Mouse (Mus musculus) embryonic facial prominence, embryonic 12.5 days (tissue): ENCODE results near the gene Rbm19. TPM values are rescaled to one million over a fixed set of nuclear protein-coding genes. Genes with fewer than 3 reads are reported as not detected.
A peak's percentile ranks its signal among the peaks of the same experiment; 100 is the strongest.

Experiments used
- ATAC-seq: fragments of 200-750 bp; cut with Nextera tagmentation; 2 replicates; pipeline ENCODE4 v1.8.0; 2017; ENCODE audit not compliant: insufficient number of reproducible peaks, insufficient read depth, low FRiP score, low TSS enrichment
- H3K27ac ChIP-seq: fragments of 300-500 bp; sonication (generic); 2 replicates; pipeline ENCODE4 v1.5.1; 2016; ENCODE audit warnings: mild to moderate bottlenecking
- H3K27me3 ChIP-seq: fragments of 300-500 bp; sonication (generic); 2 replicates; pipeline ENCODE4 v1.6.1; 2016; ENCODE audit warnings: mild to moderate bottlenecking, moderate library complexity
- H3K36me3 ChIP-seq: fragments of 300-500 bp; sonication (generic); 2 replicates; pipeline ENCODE4 v1.6.1; 2016; ENCODE audit warnings: mild to moderate bottlenecking
- H3K4me1 ChIP-seq: fragments of 300-500 bp; sonication (generic); 2 replicates; pipeline ENCODE4 v1.6.1; 2016
- H3K4me2 ChIP-seq: fragments of 300-500 bp; sonication (generic); replicated peaks from 2 replicates; pipeline ENCODE4 v1.6.1; 2016; ENCODE audit warnings: mild to moderate bottlenecking, moderate library complexity
- H3K4me3 ChIP-seq: fragments of 300-500 bp; sonication (generic); 2 replicates; pipeline ENCODE4 v1.5.1; 2016; ENCODE audit warnings: mild to moderate bottlenecking
- H3K9ac ChIP-seq: fragments of 300-500 bp; sonication (generic); 2 replicates; pipeline ENCODE4 v1.6.1; 2016; ENCODE audit warnings: mild to moderate bottlenecking, moderate library complexity
- H3K9me3 ChIP-seq: fragments of 300-500 bp; sonication (generic); 2 replicates; pipeline ENCODE4 v1.6.1; 2016; ENCODE audit warnings: mild to moderate bottlenecking, moderate library complexity
- WGBS: fragments of 180-500 bp; shearing (Covaris S2); methylation state at CpG from one replicate; pipeline ENCODE4 v1.1.7; 2016; 5-methylcytosine and 5-hydroxymethylcytosine counted together
- polyA plus RNA-seq: library from polyadenylated mRNA; unstranded; fragments of >200 nt; fragmentation: Nextera tagmentation; extraction: Ambion mirVana; gene quantifications from 2 replicates; pipeline ENCODE4 v1.2.1, GENCODE M21; 2016

Rbm19 gene
- polyA plus RNA-seq: 27.7 and 32.5 TPM in 2 replicates

GRCm38 (mm10) chr5:120116261-120117050 lies at the start of gene Rbm19:
Gene Rbm19 (plus strand): TSS chr5:120116465.
- under 1% methylated on average over 46 of the region's 46 CpGs for WGBS
- H3K27ac ChIP-seq: no peak within 1 kb of the TSS
- peaks cover 4% of the 10 kb centered on the region; the same call in 1 of the 2 replicates for H3K4me1 ChIP-seq
- peak within 1 kb of the TSS; percentile 56 for H3K4me2 ChIP-seq
- ATAC-seq: peak; percentile 52
- peaks cover 23% of the 10 kb centered on the region for H3K36me3 ChIP-seq
- H3K27me3 ChIP-seq: no peaks in the 10 kb centered on the region
- peak within 1 kb of the TSS; percentile 54 for H3K9ac ChIP-seq
- peak within 1 kb of the TSS; percentile 65 for H3K4me3 ChIP-seq
- no peaks in the 10 kb centered on the region for H3K9me3 ChIP-seq

GRCm38 (mm10) chr5:120067266-120067665 lies 49.0 kb upstream of the Rbm19 start:
- Histone ChIP-seq H3K27me3 (no peaks in the 10 kb centered on the region), H3K36me3 (no peaks in the 10 kb centered on the region), H3K27ac (no peak overlapping the region), H3K4me1 (no peaks in the 10 kb centered on the region), H3K4me3 (no peak overlapping the region), H3K4me2 (no peak overlapping the region), H3K9me3 (no peaks in the 10 kb centered on the region), H3K9ac (no peak overlapping the region)
- 58% methylated on average over 6 of the region's 6 CpGs for WGBS
- no peak for ATAC-seq

GRCm38 (mm10) chr5:120074101-120074500 lies 42.2 kb upstream of the Rbm19 start:
- Histone ChIP-seq H3K9ac (no peak overlapping the region), H3K27me3 (no peaks in the 10 kb centered on the region), H3K4me2 (no peak overlapping the region), H3K36me3 (no peaks in the 10 kb centered on the region), H3K4me1 (no peaks in the 10 kb centered on the region), H3K27ac (no peak overlapping the region), H3K9me3 (no peaks in the 10 kb centered on the region), H3K4me3 (no peak overlapping the region)
- WGBS: 77% methylated on average over 9 of the region's 9 CpGs
- ATAC-seq: no peak

GRCm38 (mm10) chr5:120080027-120080426 lies 36.2 kb upstream of the Rbm19 start:
- Histone ChIP-seq H3K4me2 (no peak overlapping the region), H3K9ac (no peak overlapping the region), H3K4me3 (no peak overlapping the region), H3K4me1 (no peaks in the 10 kb centered on the region), H3K27me3 (no peaks in the 10 kb centered on the region; the same call in 1 of the 2 replicates), H3K36me3 (no peaks in the 10 kb centered on the region), H3K27ac (no peak overlapping the region), H3K9me3 (no peaks in the 10 kb centered on the region)
- no peak for ATAC-seq
- WGBS: 65% methylated on average over 9 of the region's 9 CpGs

GRCm38 (mm10) chr5:120080468-120080867 lies 35.8 kb upstream of the Rbm19 start:
- WGBS: 92% methylated on average over 6 of the region's 6 CpGs
- no peak overlapping the region for H3K4me2 ChIP-seq
- H3K9me3 ChIP-seq: no peaks in the 10 kb centered on the region
- no peaks in the 10 kb centered on the region for H3K36me3 ChIP-seq
- no peak overlapping the region for H3K4me3 ChIP-seq
- H3K27me3 ChIP-seq: peaks cover 3% of the 10 kb centered on the region; the same call in 1 of the 2 replicates
- no peak for ATAC-seq
- no peak overlapping the region for H3K9ac ChIP-seq
- no peak overlapping the region for H3K27ac ChIP-seq
- no peaks in the 10 kb centered on the region for H3K4me1 ChIP-seq

- H3K4me1 ChIP-seq: no peaks in the 10 kb centered on the region
- no peak overlapping the region for H3K4me2 ChIP-seq
- H3K27ac ChIP-seq: no peak overlapping the region
- peaks cover 30% of the 10 kb centered on the region for H3K27me3 ChIP-seq
- no peak for ATAC-seq
- no peaks in the 10 kb centered on the region for H3K36me3 ChIP-seq
- H3K4me3 ChIP-seq: no peak overlapping the region
- WGBS: 2% methylated on average over 16 of the region's 16 CpGs
- no peaks in the 10 kb centered on the region for H3K9me3 ChIP-seq
- H3K9ac ChIP-seq: no peak overlapping the region
These were observed 27.7 kb upstream of the Rbm19 start for GRCm38 (mm10) chr5:120088561-120088960.

- ATAC-seq: no peak
- 57% methylated on average over 7 of the region's 7 CpGs for WGBS
- Histone ChIP-seq H3K4me1 (no peaks in the 10 kb centered on the region), H3K36me3 (no peaks in the 10 kb centered on the region), H3K4me3 (no peak overlapping the region), H3K9ac (no peak overlapping the region), H3K4me2 (no peak overlapping the region), H3K27me3 (peaks cover 14% of the 10 kb centered on the region), H3K27ac (no peak overlapping the region), H3K9me3 (no peaks in the 10 kb centered on the region)
These were observed 21.7 kb upstream of the Rbm19 start for GRCm38 (mm10) chr5:120094602-120095001.

GRCm38 (mm10) chr5:120097042-120097441 lies 19.2 kb upstream of the Rbm19 start:
- H3K4me1 ChIP-seq: no peaks in the 10 kb centered on the region
- no peaks in the 10 kb centered on the region for H3K36me3 ChIP-seq
- WGBS: 44% methylated on average over 9 of the region's 9 CpGs
- no peak overlapping the region for H3K27ac ChIP-seq
- no peak overlapping the region for H3K4me2 ChIP-seq
- H3K9me3 ChIP-seq: no peaks in the 10 kb centered on the region
- H3K9ac ChIP-seq: no peak overlapping the region
- peaks cover 2% of the 10 kb centered on the region; the same call in 1 of the 2 replicates for H3K27me3 ChIP-seq
- H3K4me3 ChIP-seq: no peak overlapping the region
- ATAC-seq: no peak

- no peak overlapping the region for H3K9ac ChIP-seq
- no peak overlapping the region for H3K4me3 ChIP-seq
- no peak overlapping the region for H3K27ac ChIP-seq
- 88% methylated on average over 6 of the region's 6 CpGs for WGBS
- H3K36me3 ChIP-seq: no peaks in the 10 kb centered on the region
- no peaks in the 10 kb centered on the region for H3K4me1 ChIP-seq
- no peak overlapping the region for H3K4me2 ChIP-seq
- no peak for ATAC-seq
- 0 out of 2 replicates have a peak, but pooled peaks cover 5% of the 10 kb centered on the region for H3K27me3 ChIP-seq
- no peaks in the 10 kb centered on the region for H3K9me3 ChIP-seq
These were observed 15.5 kb upstream of the Rbm19 start for GRCm38 (mm10) chr5:120100814-120101213.

GRCm38 (mm10) chr5:120102097-120102496 lies 14.2 kb upstream of the Rbm19 start:
- H3K27ac ChIP-seq: no peak overlapping the region
- WGBS: 91% methylated on average over 8 of the region's 8 CpGs

GRCm38 (mm10) chr5:120102732-120103131 lies 13.5 kb upstream of the Rbm19 start:
- H3K9ac ChIP-seq: no peak overlapping the region
- no peak overlapping the region for H3K4me3 ChIP-seq
- 18% methylated on average over 12 of the region's 12 CpGs for WGBS
- no peaks in the 10 kb centered on the region for H3K4me1 ChIP-seq
- H3K27me3 ChIP-seq: 0 out of 2 replicates have a peak, but pooled peaks cover 7% of the 10 kb centered on the region
- no peaks in the 10 kb centered on the region for H3K9me3 ChIP-seq
- no peaks in the 10 kb centered on the region for H3K36me3 ChIP-seq
- H3K4me2 ChIP-seq: no peak overlapping the region
- H3K27ac ChIP-seq: no peak overlapping the region
- no peak for ATAC-seq

More at GRCm38 (mm10) chr5:120102097-120102496, 14.2 kb upstream of the Rbm19 start:
- no peak overlapping the region for H3K4me3 ChIP-seq
- no peaks in the 10 kb centered on the region for H3K9me3 ChIP-seq
- no peak for ATAC-seq
- no peak overlapping the region for H3K9ac ChIP-seq
- H3K27me3 ChIP-seq: 0 out of 2 replicates have a peak, but pooled peaks cover 7% of the 10 kb centered on the region
- H3K4me1 ChIP-seq: no peaks in the 10 kb centered on the region
- no peak overlapping the region for H3K4me2 ChIP-seq
- no peaks in the 10 kb centered on the region for H3K36me3 ChIP-seq

GRCm38 (mm10) chr5:120103458-120103857 lies 12.8 kb upstream of the Rbm19 start:
- 0 out of 2 replicates have a peak, but pooled peaks cover 7% of the 10 kb centered on the region for H3K27me3 ChIP-seq
- WGBS: 42% methylated on average over 12 of the region's 12 CpGs
- no peak overlapping the region for H3K4me2 ChIP-seq
- no peaks in the 10 kb centered on the region for H3K9me3 ChIP-seq
- H3K9ac ChIP-seq: no peak overlapping the region
- no peak overlapping the region for H3K4me3 ChIP-seq
- ATAC-seq: no peak
- no peaks in the 10 kb centered on the region for H3K36me3 ChIP-seq
- H3K4me1 ChIP-seq: no peaks in the 10 kb centered on the region
- no peak overlapping the region for H3K27ac ChIP-seq
